Mouse (Mus musculus): ENCODE measurements at regions not wholly inside any gene's neighbourhood (a gene's known extent, or its start where the extent isn't known, plus 50 kb on each side); places are given as distances from the start of the nearest gene placed in this dataset.

GRCm38 (mm10) chr5:111789904-111790303 lies 56.2 kb downstream of the Gm26897 start:
- ATAC-seq (ENCODE audit: low TSS enrichment) = no peak

GRCm38 (mm10) chr5:111790527-111790926 lies 56.8 kb downstream of the Gm26897 start:
- no peak for ATAC-seq (ENCODE audit: low TSS enrichment)

- ATAC-seq (ENCODE audit: low TSS enrichment) = peak; percentile 87
Measured at GRCm38 (mm10) chr5:111791089-111791561, 57.4 kb downstream of the Gm26897 start.

GRCm38 (mm10) chr5:111792746-111793145 lies 59.0 kb downstream of the Gm26897 start:
- no peak for ATAC-seq (ENCODE audit: low TSS enrichment)

GRCm38 (mm10) chr5:111793178-111793577 lies 59.5 kb downstream of the Gm26897 start:
- no peak for ATAC-seq (ENCODE audit: low TSS enrichment)

GRCm38 (mm10) chr5:111796889-111797288 lies 63.2 kb downstream of the Gm26897 start:
- ATAC-seq (ENCODE audit: low TSS enrichment) = no peak

GRCm38 (mm10) chr5:111799700-111800311 lies 66.1 kb downstream of the Gm26897 start:
- ATAC-seq (ENCODE audit: low TSS enrichment) = peak; percentile 31; the same call in 1 of the 2 replicates

GRCm38 (mm10) chr5:111800511-111800910 lies 66.8 kb downstream of the Gm26897 start:
- ATAC-seq (ENCODE audit: low TSS enrichment) = no peak

GRCm38 (mm10) chr5:111801051-111801450 lies 67.3 kb downstream of the Gm26897 start:
- ATAC-seq (ENCODE audit: low TSS enrichment) = no peak

- no peak for ATAC-seq (ENCODE audit: low TSS enrichment)
Measured at GRCm38 (mm10) chr5:111804542-111804941, 70.8 kb downstream of the Gm26897 start.

GRCm38 (mm10) chr5:111805150-111805549 lies 71.4 kb downstream of the Gm26897 start:
- no peak for ATAC-seq (ENCODE audit: low TSS enrichment)

GRCm38 (mm10) chr5:111805761-111806191 lies 72.1 kb downstream of the Gm26897 start:
- no peak for ATAC-seq (ENCODE audit: low TSS enrichment)

GRCm38 (mm10) chr5:111810079-111810808 lies 76.5 kb downstream of the Gm26897 start:
- no peak for ATAC-seq (ENCODE audit: low TSS enrichment)

- no peak for ATAC-seq (ENCODE audit: low TSS enrichment)
Measured at GRCm38 (mm10) chr5:111812581-111812980, 78.9 kb downstream of the Gm26897 start.

GRCm38 (mm10) chr5:111813090-111813753 lies 79.5 kb downstream of the Gm26897 start:
- peak; percentile 57 for ATAC-seq (ENCODE audit: low TSS enrichment)

GRCm38 (mm10) chr5:111814893-111815760 lies 81.4 kb downstream of the Gm26897 start:
- no peak for ATAC-seq (ENCODE audit: low TSS enrichment)

GRCm38 (mm10) chr5:111820963-111821362 lies 87.2 kb downstream of the Gm26897 start:
- peak; percentile 41; the same call in 1 of the 2 replicates for ATAC-seq (ENCODE audit: low TSS enrichment)

GRCm38 (mm10) chr5:111822882-111823281 lies 89.2 kb downstream of the Gm26897 start:
- ATAC-seq (ENCODE audit: low TSS enrichment) = no peak

- no peak for ATAC-seq (ENCODE audit: low TSS enrichment)
Measured at GRCm38 (mm10) chr5:111823420-111823819, 89.7 kb downstream of the Gm26897 start.

GRCm38 (mm10) chr5:111823842-111824241 lies 90.1 kb downstream of the Gm26897 start:
- no peak for ATAC-seq (ENCODE audit: low TSS enrichment)

GRCm38 (mm10) chr5:111824600-111825130 lies 90.9 kb downstream of the Gm26897 start:
- ATAC-seq (ENCODE audit: low TSS enrichment) = no peak
